Mouse (Mus musculus) left cerebral cortex, postnatal 4 days (tissue): ENCODE data around the gene Smg8. TPM values are rescaled to one million over a fixed set of nuclear protein-coding genes. Genes with fewer than 3 reads are reported as not detected.

ENCODE experiments used
- DNase-seq: peaks from one replicate; pipeline ENCODE4 v3.0.0-alpha.2; 2022
- intact Hi-C: fragments of 180-260 bp; cut with DNase I; formaldehyde crosslinking; loops from one replicate; pipeline ENCODE4 v1.15.1; 2025
- total RNA-seq, 2 experiments: library from RNA; stranded (reverse); gene quantifications; 2 replicates each; pipeline ENCODE4 v1.2.3; 2021

Gene Smg8
- 10 to 100 TPM; 18.6 to 19.3 TPM for total RNA-seq

DNA sequence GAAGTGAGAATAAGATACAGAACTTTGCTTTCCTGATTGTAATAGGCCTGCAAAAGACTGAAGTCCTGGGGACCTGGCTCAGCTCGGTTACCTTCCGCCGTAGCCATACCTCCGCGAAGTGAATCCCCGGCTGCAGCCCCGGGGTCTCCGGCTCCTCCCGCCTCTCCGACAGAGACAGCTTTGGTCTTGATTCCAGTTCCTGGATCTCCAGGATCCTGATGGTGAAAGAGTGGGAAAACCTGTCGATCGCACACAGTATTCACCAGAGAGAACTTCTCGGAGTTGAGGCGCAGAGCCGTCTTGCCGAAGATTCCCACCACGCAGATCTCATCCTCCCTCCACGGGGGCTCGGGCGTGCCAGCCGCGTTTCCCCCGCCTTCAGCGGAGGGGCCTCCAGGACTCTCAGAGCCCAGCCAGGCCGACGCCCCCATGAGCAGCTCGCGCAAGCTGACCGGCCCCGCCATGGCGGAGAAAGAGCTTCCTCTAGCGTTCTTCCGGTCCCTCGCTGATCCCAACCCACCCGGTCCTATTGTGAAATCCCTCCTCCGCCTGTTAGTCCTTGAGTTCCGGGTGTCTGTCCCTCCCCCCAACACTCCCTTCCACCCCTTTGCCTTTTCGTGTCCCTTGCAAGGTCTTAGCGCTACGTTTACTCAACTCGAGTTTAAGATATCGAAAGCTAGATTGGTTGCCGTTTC is at the start of gene Smg8:
Gene Smg8, minus strand, starts transcription at position 485 of the 695 bp plus-strand sequence.
- peak; percentile 79 for DNase-seq
- intact Hi-C loops, result no loop called here

DNA sequence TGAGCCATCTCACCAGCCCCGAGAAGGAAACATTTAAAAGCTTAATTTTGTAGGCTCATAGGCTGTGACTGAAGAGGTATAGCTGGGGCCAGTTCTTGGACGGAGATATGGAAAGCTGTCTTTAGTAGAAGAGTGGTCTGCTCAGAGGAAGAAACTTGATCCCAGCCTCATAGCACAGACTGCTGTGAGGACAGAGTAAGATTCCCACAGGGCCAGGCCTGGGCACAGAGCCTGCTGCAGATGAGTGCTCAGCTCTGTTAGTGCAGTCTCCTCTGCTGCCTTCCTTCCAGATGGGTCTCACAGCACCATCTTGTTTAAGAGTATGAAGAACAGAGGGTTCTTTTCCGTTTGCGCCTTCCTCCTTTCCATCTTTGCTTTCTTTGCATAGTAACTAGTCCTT is 49.7 kb upstream of the Smg8 start:
- intact Hi-C loops, result no loop called here
- no peak for DNase-seq

- intact Hi-C loops, result no loop called here
- peak; percentile 92 for DNase-seq
Observed at GRCm38 (mm10) chr11:87126824-87127816, 40.5 kb upstream of the Smg8 start, which contains the start of gene Trim37. TSS of gene Trim37 (plus strand) at chr11:87127077.

DNA sequence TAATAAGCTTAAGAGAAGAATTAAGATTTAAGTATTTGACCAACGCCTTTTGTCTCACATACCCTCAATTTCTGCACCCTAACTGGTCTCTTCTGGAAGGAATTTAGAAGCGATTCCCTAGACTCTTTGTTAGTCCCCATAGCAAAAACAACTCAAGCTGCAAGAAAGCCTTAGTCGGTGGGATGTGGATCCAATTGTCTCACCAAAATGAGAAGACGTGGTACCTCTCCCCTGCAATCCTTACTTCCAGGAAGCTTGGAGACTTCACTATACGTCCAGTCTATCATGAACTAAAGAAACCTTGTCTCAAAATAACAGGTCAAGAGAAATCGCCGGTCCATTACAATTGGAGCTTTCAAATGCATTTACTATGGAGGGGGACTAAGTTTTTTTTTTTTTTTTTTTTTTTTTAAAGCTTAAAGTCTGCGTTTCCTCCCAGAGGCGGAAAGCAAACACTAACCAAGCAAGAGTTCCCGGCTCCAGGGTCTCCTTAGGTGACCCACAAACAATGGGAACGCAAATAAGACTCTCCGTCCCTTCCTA is 39.8 kb upstream of the Smg8 start:
- intact Hi-C loops, result no loop called here
- no peak for DNase-seq

DNA sequence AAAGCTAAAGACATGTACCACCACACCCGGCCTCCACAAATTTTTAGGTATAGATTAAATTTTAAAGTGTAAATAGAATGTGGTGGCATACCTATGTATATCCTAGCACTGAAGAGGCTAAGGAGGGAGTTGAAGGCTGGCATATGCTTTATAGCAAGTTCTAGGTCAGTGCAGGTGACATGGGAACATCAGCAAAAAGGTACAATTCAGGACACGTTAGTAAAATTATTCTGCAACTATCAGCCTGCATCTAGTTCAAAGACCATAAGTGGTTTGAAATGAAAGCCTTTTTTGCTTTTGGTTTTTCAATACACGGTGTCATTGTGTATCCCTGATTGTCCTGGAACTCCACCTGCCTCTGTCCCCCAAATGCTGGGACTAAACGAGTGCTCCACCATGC is 39.0 kb upstream of the Smg8 start:
- intact Hi-C loops, result no loop called here
- DNase-seq, result no peak

DNA sequence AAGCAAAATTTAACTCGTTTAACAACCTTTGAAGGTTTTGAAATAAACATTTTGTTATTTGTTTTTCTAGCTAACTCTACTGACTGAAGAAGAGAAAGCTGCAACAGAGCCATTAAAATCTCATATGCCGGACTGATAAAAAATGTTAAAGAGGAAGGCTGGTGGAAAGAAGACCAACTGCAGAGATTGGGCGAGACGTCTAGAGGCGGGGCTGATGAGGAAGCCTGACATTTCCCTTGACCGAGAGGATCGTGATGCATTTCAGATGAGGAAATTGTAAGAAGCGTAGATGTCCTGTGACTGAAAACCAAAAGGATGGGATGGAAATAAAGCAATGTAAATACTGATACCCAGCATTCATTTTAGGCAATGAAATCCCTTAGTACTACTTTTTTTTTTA is 35.3 kb upstream of the Smg8 start:
- no peak for DNase-seq
- intact Hi-C loops, result no loop called here

DNA sequence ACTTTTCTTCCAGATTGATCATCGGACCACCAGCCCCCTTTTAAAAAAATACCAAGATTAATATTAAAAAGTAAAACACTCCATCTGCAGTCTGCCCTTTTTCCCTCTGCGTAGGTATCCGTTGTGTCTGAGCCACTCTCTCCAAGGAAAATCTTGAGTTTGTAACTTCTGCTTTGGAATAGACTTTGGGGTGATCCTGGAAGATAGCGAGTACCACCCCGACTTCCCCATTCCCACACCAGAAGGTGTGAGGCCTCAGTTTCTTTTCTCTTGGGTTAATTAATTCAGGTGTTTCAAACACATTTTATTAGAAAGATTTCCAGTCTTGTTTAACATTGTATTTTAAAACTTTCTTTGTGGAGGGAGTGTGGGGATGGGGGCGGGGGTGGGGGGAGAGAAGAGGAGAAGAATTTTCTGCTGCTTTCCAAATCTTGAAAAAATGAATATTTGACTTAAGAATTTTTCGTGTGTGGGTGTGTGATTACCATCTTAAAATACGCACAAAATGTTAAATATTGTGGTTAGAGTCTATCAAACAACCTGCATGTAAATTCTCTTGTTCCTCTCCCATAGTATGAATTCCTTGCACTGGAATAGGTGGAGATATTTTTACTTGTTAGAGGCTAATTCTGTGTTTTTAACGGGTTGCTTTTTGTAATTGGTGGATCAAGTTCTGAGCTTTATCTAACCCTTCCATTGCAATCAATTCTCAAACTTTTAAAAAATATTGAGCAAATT is 23.8 kb upstream of the Smg8 start:
- no peak for DNase-seq
- intact Hi-C loops, result no loop called here

GRCm38 (mm10) chr11:87109519-87110171 is 23.1 kb upstream of the Smg8 start:
- DNase-seq, result peak; percentile 19
- intact Hi-C loops, result no loop called here

DNA sequence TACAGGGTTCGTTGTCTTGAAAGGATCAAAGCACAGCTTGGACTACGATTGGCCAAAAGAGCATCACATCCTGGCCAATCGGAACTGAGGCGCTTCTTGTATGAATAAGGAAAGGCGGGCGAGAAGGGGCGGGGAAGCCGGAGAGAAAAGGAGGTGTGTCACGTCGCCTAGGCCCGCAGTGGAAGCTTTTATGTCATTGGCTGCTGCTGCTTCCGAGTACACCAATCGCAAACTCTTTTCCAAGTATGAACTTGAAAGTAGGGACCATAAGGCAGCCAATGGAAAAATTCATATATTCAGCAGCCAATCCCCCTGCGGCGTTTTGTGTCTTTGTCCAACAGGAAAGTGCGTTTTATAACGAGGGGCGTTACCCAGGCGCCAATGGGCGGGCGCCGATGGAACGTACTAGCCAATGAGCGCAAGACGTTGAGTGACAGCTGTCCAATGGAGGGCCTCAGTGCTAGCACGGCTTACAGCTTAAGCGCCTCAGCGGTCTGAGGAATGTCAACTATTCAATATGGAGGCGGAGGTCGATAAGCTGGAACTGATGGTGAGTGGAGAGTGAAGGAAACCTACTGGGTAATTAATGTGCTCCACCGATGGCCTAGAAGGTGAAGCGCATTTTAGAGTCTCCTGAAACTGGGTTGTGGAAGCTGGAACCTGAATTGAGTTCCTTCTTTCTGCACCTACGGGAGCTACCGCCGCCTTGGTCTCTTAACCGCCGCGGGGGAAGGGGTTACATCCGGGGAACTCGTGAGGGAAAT is 22.4 kb upstream of the Smg8 start, which contains the start of gene Ska2:
Gene Ska2, plus strand, starts transcription at position 480 of the 764 bp plus-strand sequence.
- intact Hi-C loops, result no loop called here
- DNase-seq, result peak; percentile 98

GRCm38 (mm10) chr11:87108409-87108754 is 21.8 kb upstream of the Smg8 start, which contains the start of gene Prr11:
TSS of gene Prr11 (minus strand) at chr11:87108708.
- intact Hi-C loops, result no loop called here

GRCm38 (mm10) chr11:87087142-87087541 is 568 bp upstream of the Smg8 start:
- intact Hi-C loops, result no loop called here
- no peak for DNase-seq

More at GRCm38 (mm10) chr11:87108409-87108754, 21.8 kb upstream of the Smg8 start, which contains the start of gene Prr11:
- DNase-seq, result no peak

DNA sequence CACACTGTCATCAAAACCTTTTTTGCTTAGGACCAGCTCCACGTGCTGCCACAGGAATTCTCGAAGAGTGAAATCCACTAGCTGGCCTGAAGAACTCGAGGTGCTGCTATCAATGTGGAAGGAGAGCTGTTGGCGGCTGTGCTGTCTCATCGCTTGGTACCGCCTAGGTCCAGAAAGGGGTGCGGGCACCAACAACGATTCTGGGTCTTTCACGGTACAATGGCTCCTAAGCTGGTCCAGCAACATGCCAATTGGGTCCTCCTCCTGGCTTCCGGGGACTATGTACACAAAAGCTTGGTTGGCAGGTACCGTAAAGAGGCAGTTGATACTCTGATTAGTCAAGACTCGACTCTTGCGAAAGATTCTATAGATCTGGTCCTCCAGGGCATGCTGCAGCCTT is 1.1 kb downstream of the Smg8 start:
- intact Hi-C loops, result no loop called here
- DNase-seq, result no peak

GRCm38 (mm10) chr11:87083712-87084111 is 2.9 kb downstream of the Smg8 start:
- no peak for DNase-seq
- intact Hi-C loops, result no loop called here

DNA sequence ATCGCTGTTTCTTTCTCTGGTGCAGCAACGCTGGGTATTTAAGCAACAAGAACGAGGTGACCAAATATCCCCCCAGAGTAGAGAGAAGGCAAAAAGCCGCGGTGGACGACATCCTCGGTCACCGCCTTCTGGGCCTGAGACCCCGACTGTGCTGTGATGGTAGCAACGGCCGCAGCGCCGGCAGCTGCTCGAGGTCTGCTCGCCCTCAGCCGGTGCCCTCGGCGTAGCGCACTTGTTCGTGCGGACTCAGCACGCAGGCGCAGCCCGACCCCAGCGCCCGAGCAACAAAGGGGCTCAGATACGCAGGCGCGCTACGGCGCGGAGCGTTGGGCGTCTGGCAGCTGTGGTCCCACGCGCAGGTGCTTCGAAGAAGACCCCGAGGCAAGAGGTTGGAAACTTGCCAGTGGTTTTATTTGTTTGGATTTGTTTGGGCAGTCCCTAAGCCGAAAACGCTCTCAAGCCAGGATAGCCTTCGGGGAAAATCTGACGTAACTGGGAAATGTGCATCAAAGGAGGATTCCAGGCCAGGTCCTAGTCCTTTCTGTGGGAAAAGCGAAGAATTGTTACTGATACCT is 12.6 kb downstream of the Smg8 start, which contains the start of gene Gdpd1:
Gene Gdpd1, minus strand, starts transcription at position 197 of the 575 bp plus-strand sequence.
- intact Hi-C loops, result loop anchor here (10.0 kb wide), 1 partner anchor 1939 kb away; no protein-coding TSS in a partner anchor
- peak; percentile 96 for DNase-seq

GRCm38 (mm10) chr11:87073343-87073865 is 13.2 kb downstream of the Smg8 start:
- intact Hi-C loops, result loop anchor here (10.0 kb wide), 1 partner anchor 1939 kb away; no protein-coding TSS in a partner anchor
- DNase-seq, result peak; percentile 79

GRCm38 (mm10) chr11:87062087-87062486 is 24.5 kb downstream of the Smg8 start:
- intact Hi-C loops, result no loop called here
- DNase-seq, result no peak

DNA sequence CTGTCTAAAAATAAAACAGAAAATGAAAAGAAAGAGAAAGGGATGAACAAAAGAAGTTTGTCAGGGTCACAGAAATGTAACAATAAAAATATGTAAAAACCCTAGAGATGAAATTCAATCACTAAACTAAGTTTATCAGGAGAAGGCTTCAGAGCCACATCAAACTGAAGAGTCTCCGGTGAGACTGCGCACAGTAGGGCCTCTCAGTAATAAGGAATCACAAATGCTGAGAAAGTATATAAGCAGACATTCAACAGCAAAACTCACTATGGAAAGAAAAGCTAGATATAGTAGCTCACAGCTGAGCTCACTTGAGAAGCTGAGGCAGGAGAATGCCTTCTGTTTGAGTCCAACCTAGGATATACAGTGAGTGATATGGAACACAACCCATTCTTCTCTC is 26.2 kb downstream of the Smg8 start:
- intact Hi-C loops, result no loop called here
- DNase-seq, result no peak

GRCm38 (mm10) chr11:87056286-87056685 is 30.3 kb downstream of the Smg8 start:
- DNase-seq, result no peak
- intact Hi-C loops, result no loop called here
